Mouse (Mus musculus) liver, embryonic 16.5 days (tissue): ENCODE measurements around the gene Iqck. TPM values are rescaled to one million over a fixed set of nuclear protein-coding genes. Genes with fewer than 3 reads are reported as not detected.

Source experiments
- ATAC-seq: fragments of 200-750 bp; cut with Nextera tagmentation; 2 replicates; pipeline ENCODE4 v1.8.0; 2017; ENCODE audit warnings: low read depth, mild to moderate bottlenecking, moderate number of reproducible peaks, moderate library complexity
- H3K27ac ChIP-seq: fragments of 300-500 bp; sonication (generic); 2 replicates; pipeline ENCODE4 v1.5.1; 2014; ENCODE audit warnings: mild to moderate bottlenecking, low read length
- H3K27me3 ChIP-seq: fragments of 300-500 bp; sonication (generic); 2 replicates; pipeline ENCODE4 v1.6.1; 2014; ENCODE audit warnings: low read depth, low read length, mixed read lengths; ENCODE audit not compliant: control insufficient read depth, insufficient read depth
- H3K36me3 ChIP-seq: fragments of 300-500 bp; sonication (generic); 2 replicates; pipeline ENCODE4 v1.6.1; 2014; ENCODE audit warnings: mild to moderate bottlenecking; ENCODE audit not compliant: control insufficient read depth, insufficient read depth
- H3K4me1 ChIP-seq: fragments of 300-500 bp; sonication (generic); 2 replicates; pipeline ENCODE4 v1.6.1; 2014; ENCODE audit warnings: low read depth, low read length, mixed read lengths; ENCODE audit not compliant: control insufficient read depth
- H3K4me2 ChIP-seq: fragments of 300-500 bp; sonication (generic); 2 replicates; pipeline ENCODE4 v1.6.1; 2014; ENCODE audit warnings: low read depth, low read length, mixed read lengths
- H3K4me3 ChIP-seq: fragments of 300-500 bp; sonication (generic); 2 replicates; pipeline ENCODE4 v1.5.1; 2014; ENCODE audit warnings: low read depth, mild to moderate bottlenecking, low read length
- H3K9ac ChIP-seq: fragments of 300-500 bp; sonication (generic); 2 replicates; pipeline ENCODE4 v1.6.1; 2014; ENCODE audit warnings: low read depth, low read length
- H3K9me3 ChIP-seq: fragments of 300-500 bp; sonication (generic); replicated peaks from 2 replicates; pipeline ENCODE4 v1.6.1; 2016; ENCODE audit warnings: low read length; ENCODE audit not compliant: control insufficient read depth
- WGBS: fragments of 180-500 bp; shearing (Covaris S2); extraction: QIAGEN DNeasy Blood & Tissue Kit; methylation state at CpG from one replicate; pipeline ENCODE4 v1.1.7; 2014; ENCODE audit not compliant: insufficient replicate concordance; 5-methylcytosine and 5-hydroxymethylcytosine counted together
- polyA plus RNA-seq: library from polyadenylated mRNA; unstranded; fragments of >200 nt; fragmentation: Nextera tagmentation; extraction: Ambion mirVana; gene quantifications from 2 replicates; pipeline ENCODE4 v1.2.1, GENCODE M21; 2015

Iqck gene
- polyA plus RNA-seq, 1 experiment from 2014 or later = 0.26 TPM

- 45% methylated on average over 7 of the region's 7 CpGs for WGBS
- no peaks in the 10 kb centered on the region for H3K27me3 ChIP-seq
- H3K9ac ChIP-seq = no peak overlapping the region
- ATAC-seq = no peak
- H3K4me3 ChIP-seq = no peak overlapping the region
- no peaks in the 10 kb centered on the region for H3K36me3 ChIP-seq
- H3K4me2 ChIP-seq = no peak overlapping the region
- no peak overlapping the region for H3K27ac ChIP-seq
- H3K4me1 ChIP-seq = no peaks in the 10 kb centered on the region
- no peaks in the 10 kb centered on the region for H3K9me3 ChIP-seq
These were observed 59.1 kb downstream of the Iqck start for GRCm38 (mm10) chr7:118914561-118915165.

- Histone ChIP-seq H3K36me3 (no peaks in the 10 kb centered on the region), H3K4me2 (no peak overlapping the region), H3K9ac (no peak overlapping the region), H3K4me1 (no peaks in the 10 kb centered on the region), H3K27ac (no peak overlapping the region), H3K27me3 (no peaks in the 10 kb centered on the region), H3K4me3 (no peak overlapping the region), H3K9me3 (no peaks in the 10 kb centered on the region)
- no peak for ATAC-seq
- 61% methylated on average over 10 of the region's 10 CpGs for WGBS
These were observed 63.9 kb downstream of the Iqck start for GRCm38 (mm10) chr7:118919261-118920006.

- no peaks in the 10 kb centered on the region for H3K4me1 ChIP-seq
- H3K4me2 ChIP-seq = no peak overlapping the region
- H3K27me3 ChIP-seq = no peaks in the 10 kb centered on the region
- 35% methylated on average over 4 of the region's 4 CpGs for WGBS
- H3K4me3 ChIP-seq = no peak overlapping the region
- no peaks in the 10 kb centered on the region for H3K9me3 ChIP-seq
- peak; percentile 21; the same call in 1 of the 2 replicates for ATAC-seq
- no peaks in the 10 kb centered on the region for H3K36me3 ChIP-seq
- H3K9ac ChIP-seq = no peak overlapping the region
- no peak overlapping the region for H3K27ac ChIP-seq
These were observed 67.1 kb downstream of the Iqck start for GRCm38 (mm10) chr7:118922441-118923202.

- 49% methylated on average over 3 of the region's 3 CpGs for WGBS
These were observed 70.0 kb downstream of the Iqck start for GRCm38 (mm10) chr7:118925547-118925946.

GRCm38 (mm10) chr7:118926516-118927260, 71.1 kb downstream of the Iqck start:
- WGBS = 60% methylated on average over 6 of the region's 6 CpGs
- Histone ChIP-seq H3K27ac (no peak overlapping the region), H3K36me3 (no peaks in the 10 kb centered on the region), H3K4me1 (no peaks in the 10 kb centered on the region), H3K27me3 (no peaks in the 10 kb centered on the region), H3K9ac (no peak overlapping the region), H3K4me3 (no peak overlapping the region), H3K9me3 (no peaks in the 10 kb centered on the region), H3K4me2 (no peak overlapping the region)
- no peak for ATAC-seq

More at GRCm38 (mm10) chr7:118925547-118925946, 70.0 kb downstream of the Iqck start:
- no peak overlapping the region for H3K4me3 ChIP-seq
- no peak overlapping the region for H3K27ac ChIP-seq
- no peak overlapping the region for H3K4me2 ChIP-seq
- H3K9ac ChIP-seq = no peak overlapping the region
- no peaks in the 10 kb centered on the region for H3K4me1 ChIP-seq
- no peaks in the 10 kb centered on the region for H3K9me3 ChIP-seq
- H3K36me3 ChIP-seq = no peaks in the 10 kb centered on the region
- ATAC-seq = no peak
- no peaks in the 10 kb centered on the region for H3K27me3 ChIP-seq

GRCm38 (mm10) chr7:118927279-118927678, 71.7 kb downstream of the Iqck start:
- WGBS = 51% methylated on average over 2 of the region's 2 CpGs
- H3K27me3 ChIP-seq = no peaks in the 10 kb centered on the region
- no peak overlapping the region for H3K4me3 ChIP-seq

GRCm38 (mm10) chr7:118928316-118928715, 72.8 kb downstream of the Iqck start:
- H3K9me3 ChIP-seq = no peaks in the 10 kb centered on the region
- H3K4me1 ChIP-seq = no peaks in the 10 kb centered on the region
- no peak overlapping the region for H3K4me2 ChIP-seq
- no peak overlapping the region for H3K27ac ChIP-seq
- no peak for ATAC-seq
- H3K27me3 ChIP-seq = no peaks in the 10 kb centered on the region
- H3K36me3 ChIP-seq = no peaks in the 10 kb centered on the region
- H3K9ac ChIP-seq = no peak overlapping the region
- WGBS = 68% methylated on average over 3 of the region's 3 CpGs
- H3K4me3 ChIP-seq = no peak overlapping the region

More at GRCm38 (mm10) chr7:118927279-118927678, 71.7 kb downstream of the Iqck start:
- Histone ChIP-seq H3K36me3 (no peaks in the 10 kb centered on the region), H3K9me3 (no peaks in the 10 kb centered on the region), H3K9ac (no peak overlapping the region), H3K4me2 (no peak overlapping the region), H3K27ac (no peak overlapping the region), H3K4me1 (no peaks in the 10 kb centered on the region)
- ATAC-seq = no peak

GRCm38 (mm10) chr7:118928916-118929315, 73.4 kb downstream of the Iqck start:
- H3K4me2 ChIP-seq = no peak overlapping the region
- ATAC-seq = no peak
- no peak overlapping the region for H3K27ac ChIP-seq
- no peak overlapping the region for H3K4me3 ChIP-seq
- no peaks in the 10 kb centered on the region for H3K27me3 ChIP-seq
- no peaks in the 10 kb centered on the region for H3K36me3 ChIP-seq
- no peaks in the 10 kb centered on the region for H3K9me3 ChIP-seq
- H3K4me1 ChIP-seq = no peaks in the 10 kb centered on the region
- H3K9ac ChIP-seq = no peak overlapping the region
- 44% methylated on average over 8 of the region's 8 CpGs for WGBS
